Mouse (Mus musculus): ENCODE data around the gene Fhdc1.

Gene Fhdc1

GRCm38 (mm10) chr3:84480006-84480897 is at the start of gene Fhdc1:
Gene Fhdc1 (minus strand): TSS chr3:84480429.
- DNase-seq: peak; percentile 73

- DNase-seq: peak; percentile 39
Measured at GRCm38 (mm10) chr3:84529021-84529420, 48.8 kb upstream of the Fhdc1 start.

- no peak for DNase-seq
Measured at GRCm38 (mm10) chr3:84524952-84525351, 44.7 kb upstream of the Fhdc1 start.

- no peak for DNase-seq
Measured at GRCm38 (mm10) chr3:84516163-84516562, 35.9 kb upstream of the Fhdc1 start.

- no peak for DNase-seq
Measured at GRCm38 (mm10) chr3:84512774-84513515, 32.7 kb upstream of the Fhdc1 start.

- no peak for DNase-seq
Measured at GRCm38 (mm10) chr3:84505193-84505592, 25.0 kb upstream of the Fhdc1 start.

GRCm38 (mm10) chr3:84504291-84504690 is 24.1 kb upstream of the Fhdc1 start:
- no peak for DNase-seq

- DNase-seq: no peak
Measured at GRCm38 (mm10) chr3:84502101-84502500, 21.9 kb upstream of the Fhdc1 start.

- DNase-seq: no peak
Measured at GRCm38 (mm10) chr3:84500491-84500890, 20.3 kb upstream of the Fhdc1 start.

- DNase-seq: no peak
Measured at GRCm38 (mm10) chr3:84497718-84498117, 17.5 kb upstream of the Fhdc1 start.

GRCm38 (mm10) chr3:84492657-84493056 is 12.4 kb upstream of the Fhdc1 start:
- no peak for DNase-seq

- no peak for DNase-seq
Measured at GRCm38 (mm10) chr3:84492148-84492547, 11.9 kb upstream of the Fhdc1 start.

- DNase-seq: peak; percentile 37
Measured at GRCm38 (mm10) chr3:84488716-84489115, 8.5 kb upstream of the Fhdc1 start.

- no peak for DNase-seq
Measured at GRCm38 (mm10) chr3:84484891-84485290, 4.7 kb upstream of the Fhdc1 start.

GRCm38 (mm10) chr3:84484333-84484732 is 4.1 kb upstream of the Fhdc1 start:
- DNase-seq: no peak

GRCm38 (mm10) chr3:84482121-84482520 is 1.9 kb upstream of the Fhdc1 start:
- no peak for DNase-seq

GRCm38 (mm10) chr3:84481104-84481503 is 875 bp upstream of the Fhdc1 start:
- DNase-seq: peak; percentile 21

- DNase-seq: peak; percentile 50
Measured at GRCm38 (mm10) chr3:84479293-84480005, 780 bp downstream of the Fhdc1 start.

GRCm38 (mm10) chr3:84478896-84479292 is 1.3 kb downstream of the Fhdc1 start:
- no peak for DNase-seq

- no peak for DNase-seq
Measured at GRCm38 (mm10) chr3:84478195-84478594, 2.0 kb downstream of the Fhdc1 start.

- no peak for DNase-seq
Measured at GRCm38 (mm10) chr3:84477498-84477897, 2.7 kb downstream of the Fhdc1 start.

GRCm38 (mm10) chr3:84474981-84475775 is 5.1 kb downstream of the Fhdc1 start:
- no peak for DNase-seq

All from cerebellum, adult 9-11 months (tissue).